Mouse (Mus musculus): ENCODE results near the gene Gpr135. TPM values are rescaled to one million over a fixed set of nuclear protein-coding genes. Genes with fewer than 3 reads are reported as not detected.
A peak's percentile ranks its signal among the peaks of the same experiment; 100 is the strongest.

Gpr135 gene
- under 1 TPM; 0.59 to 0.67 TPM for total RNA-seq (2021)

DNA sequence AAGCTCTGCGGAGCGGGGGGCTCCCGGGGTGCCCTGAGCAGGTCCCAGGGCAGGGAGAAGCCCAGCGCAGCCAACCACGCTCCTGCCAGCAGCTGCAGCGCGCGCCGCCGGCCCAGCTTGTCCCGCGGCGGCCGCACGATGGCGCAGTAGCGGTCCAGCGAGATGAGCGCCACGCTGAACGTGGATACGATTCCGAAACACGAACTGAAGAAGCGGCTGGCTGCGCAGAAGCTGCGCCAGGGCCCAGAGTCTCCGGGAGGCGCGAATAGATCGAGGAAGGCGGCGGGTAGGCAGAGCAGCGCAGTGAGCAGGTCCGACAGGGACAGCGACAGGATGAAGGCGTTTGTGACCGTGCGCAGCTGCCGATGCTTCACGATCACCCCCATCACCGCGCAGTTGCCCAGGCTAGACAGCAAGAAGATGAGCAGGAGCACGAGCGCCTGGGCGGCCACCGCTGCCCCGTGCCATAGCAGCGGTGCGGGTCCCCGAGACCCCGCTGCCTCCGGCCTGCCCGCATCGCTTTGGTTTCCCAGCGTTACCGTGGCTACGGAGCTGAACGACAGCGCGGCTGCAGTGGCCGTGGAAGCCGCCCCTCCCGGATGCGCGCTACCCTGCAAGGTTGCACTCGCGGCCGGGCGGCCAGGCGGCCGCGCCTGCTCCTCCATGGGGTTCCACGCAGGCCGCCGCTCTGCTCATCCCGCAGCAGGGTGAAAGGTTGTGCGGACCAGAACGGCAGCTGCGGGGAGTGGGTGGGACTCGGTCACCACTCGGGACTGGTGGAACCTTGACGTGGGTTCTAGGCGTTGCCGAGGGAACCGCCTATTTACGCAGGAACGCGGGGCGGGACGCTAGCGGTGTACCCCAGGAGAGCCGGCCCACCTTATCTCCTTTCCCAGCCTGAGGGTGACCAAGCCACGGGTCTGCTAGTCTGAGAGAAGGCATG is at the start of gene Gpr135:
Gpr135 (minus strand) TSS at position 799 of the 943 bp plus-strand sequence.
- peak; percentile 87 for DNase-seq

GRCm38 (mm10) chr12:72115686-72116345 is 44.9 kb upstream of the Gpr135 start:
- no peak for DNase-seq

- no peak for DNase-seq
Observed at GRCm38 (mm10) chr12:72115126-72115525, 44.2 kb upstream of the Gpr135 start.

- peak; percentile 79 for DNase-seq
Observed at GRCm38 (mm10) chr12:72104525-72105281, 33.8 kb upstream of the Gpr135 start.

DNA sequence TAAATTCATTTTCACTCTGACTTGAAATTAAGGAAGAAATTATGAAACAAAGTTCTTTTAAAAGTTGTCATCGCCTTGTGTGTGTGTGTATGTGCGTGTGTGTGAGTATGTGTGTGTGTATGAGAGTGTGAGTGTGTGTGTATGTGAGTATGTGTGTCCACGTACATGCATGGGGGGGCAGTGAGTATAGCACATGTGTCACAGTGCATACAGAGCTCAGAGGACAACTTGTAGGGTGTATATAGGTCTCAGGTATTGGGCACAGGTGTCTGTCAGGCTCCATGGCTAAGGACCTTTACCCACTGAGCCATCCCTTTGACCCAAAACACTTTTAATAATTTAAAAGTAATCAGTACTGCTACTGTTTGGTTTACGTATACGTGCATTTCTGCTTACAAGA is 33.1 kb upstream of the Gpr135 start:
- DNase-seq = no peak

DNA sequence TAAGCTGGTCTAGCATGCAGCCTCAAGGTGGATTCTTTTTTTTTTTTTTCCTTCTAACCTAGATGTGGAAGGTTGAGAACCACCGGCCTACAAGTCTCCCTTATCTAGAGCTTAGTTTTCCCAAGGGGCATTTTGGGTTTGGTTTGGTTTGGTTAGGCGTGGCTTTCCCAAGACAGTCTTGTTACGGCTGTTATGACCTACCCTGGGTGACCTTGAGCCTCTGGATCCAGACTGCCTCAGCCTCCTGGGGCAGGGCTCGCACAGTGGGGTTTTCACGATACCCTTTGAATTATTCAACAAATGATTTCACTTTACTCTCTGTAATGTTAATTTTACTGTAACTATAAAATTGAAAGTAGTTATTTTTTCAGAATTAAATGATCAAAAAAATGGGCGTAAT is 31.9 kb upstream of the Gpr135 start:
- DNase-seq = no peak

DNA sequence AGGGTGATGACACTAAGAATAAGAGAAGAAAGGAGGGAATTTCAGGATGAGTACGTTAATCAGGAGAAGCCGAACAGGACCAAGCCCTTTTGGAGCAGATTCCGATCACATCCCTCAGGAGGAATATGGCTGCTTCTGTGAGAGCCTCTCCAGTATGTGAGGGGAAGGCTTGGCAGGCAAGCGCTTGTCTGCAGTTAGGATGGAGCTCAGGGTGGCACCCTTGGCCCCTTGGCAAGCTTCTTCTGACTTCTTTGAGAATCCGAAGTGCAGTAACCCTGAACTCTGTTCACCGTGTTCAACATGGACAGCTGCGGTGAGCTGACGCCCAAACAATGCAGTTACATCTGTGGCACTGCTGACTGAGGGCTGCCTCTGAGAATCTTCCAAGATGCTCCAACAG is 26.0 kb upstream of the Gpr135 start:
- DNase-seq = no peak

DNA sequence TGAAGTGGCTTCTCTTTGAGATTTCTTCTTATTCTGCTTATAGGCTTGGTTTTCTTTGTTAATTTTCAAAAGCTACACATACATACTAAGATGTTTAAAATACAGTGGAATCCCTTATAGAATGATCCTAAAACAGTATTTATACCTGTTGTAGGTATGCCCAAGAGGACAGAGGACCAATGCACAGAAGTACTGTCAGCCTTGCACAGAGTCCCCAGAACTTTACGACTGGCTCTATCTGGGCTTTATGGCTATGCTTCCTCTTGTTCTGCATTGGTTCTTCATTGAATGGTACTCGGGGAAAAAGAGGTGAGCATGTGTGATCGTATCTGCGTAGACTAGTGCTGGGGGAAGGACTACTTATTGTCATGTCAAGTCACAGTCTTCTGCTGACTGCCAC is 18.9 kb upstream of the Gpr135 start:
- DNase-seq = no peak

DNA sequence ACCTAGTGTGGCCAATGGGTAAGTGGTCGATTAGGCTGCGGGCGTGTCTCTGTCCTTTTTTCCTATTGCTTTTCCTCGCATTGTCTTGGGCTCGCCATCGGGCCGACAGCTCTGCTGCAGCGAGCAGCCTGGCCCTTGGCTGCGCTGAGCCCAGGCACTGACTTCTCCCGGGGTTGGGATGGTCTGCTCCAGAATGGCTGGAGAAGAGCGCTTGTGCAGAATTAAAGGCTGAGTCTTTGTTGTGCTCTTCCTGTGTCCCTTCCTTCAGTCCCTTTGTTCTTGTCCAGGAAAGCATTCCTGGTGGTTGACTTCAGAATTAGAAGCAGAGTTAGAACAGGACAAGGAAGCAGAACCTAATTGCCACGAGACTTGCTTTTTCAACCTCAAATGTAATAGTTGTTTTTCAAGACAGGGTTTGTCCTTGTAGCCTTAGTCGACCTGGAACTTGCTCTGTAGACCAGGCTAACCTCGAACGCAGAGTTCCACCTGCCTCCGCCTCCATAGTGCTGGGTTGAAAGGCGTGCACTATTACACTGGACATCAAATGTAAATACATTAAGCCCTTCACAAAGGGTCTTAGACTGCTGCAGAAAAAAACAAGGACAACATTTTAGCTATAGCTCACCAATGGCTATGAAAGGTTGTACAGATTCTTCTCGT is 15.4 kb upstream of the Gpr135 start:
- DNase-seq = no peak

DNA sequence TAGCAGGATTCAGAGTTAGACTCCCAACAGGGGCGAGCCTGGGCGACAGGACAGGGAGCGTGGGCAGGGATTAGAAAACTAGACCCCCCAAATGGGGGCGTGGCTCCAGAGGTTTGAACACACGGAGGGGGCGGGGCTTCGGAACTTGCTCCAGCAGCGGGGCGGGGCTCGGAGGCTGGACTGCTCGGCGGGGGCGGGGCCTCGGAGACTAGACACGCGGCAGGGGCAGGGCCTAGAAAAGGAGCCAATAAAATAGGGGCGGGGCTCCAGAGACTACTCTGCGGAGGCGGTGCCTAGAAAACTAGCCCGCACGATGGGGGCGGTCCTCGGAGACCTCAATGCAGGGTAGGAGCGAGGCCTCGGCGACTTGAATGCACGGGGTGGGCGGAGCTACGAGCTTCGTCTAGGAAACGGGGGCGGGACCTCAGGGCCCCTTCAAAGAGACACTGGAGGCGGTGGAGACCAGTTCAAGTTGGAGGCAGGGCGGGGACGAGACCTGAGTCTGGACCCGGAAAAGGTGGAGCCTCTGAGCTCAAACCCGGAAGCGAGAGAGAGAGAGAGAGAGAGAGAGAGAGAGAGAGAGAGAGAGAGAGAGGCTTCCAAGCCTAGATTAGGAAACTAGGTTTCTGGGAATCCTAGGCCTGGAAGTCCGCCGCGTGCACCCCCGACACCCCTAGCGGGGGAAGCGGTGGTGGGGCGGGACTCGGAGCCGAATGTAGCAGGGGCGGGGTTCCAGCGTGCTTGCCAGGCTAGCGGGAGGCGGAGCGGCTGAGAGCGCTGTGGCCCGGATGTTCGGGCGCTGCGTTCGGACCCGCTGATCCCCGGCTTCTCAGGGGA is 14.6 kb upstream of the Gpr135 start, which contains the start of the genes L3hypdh and Jkamp:
L3hypdh (minus strand) TSS at position 111 of the 837 bp plus-strand sequence.
Jkamp (plus strand) TSS at position 261 of the 837 bp plus-strand sequence.
- peak; percentile 100 for DNase-seq

DNA sequence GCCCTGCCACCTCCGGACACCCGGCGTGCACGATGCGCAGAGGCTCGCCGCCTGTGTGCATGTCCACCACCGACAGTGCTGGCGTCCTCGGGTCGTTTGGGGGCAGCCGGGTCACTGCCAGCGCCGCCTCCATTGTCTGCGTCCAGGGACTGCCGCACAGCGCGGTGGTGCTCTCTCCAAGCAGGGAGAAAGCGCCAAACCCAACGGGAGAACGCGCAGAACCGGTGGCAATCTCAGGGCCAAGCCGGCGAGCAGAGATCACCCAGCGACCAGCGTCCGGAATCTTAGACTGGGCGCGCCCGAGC is 14.1 kb upstream of the Gpr135 start:
- no peak for DNase-seq

DNA sequence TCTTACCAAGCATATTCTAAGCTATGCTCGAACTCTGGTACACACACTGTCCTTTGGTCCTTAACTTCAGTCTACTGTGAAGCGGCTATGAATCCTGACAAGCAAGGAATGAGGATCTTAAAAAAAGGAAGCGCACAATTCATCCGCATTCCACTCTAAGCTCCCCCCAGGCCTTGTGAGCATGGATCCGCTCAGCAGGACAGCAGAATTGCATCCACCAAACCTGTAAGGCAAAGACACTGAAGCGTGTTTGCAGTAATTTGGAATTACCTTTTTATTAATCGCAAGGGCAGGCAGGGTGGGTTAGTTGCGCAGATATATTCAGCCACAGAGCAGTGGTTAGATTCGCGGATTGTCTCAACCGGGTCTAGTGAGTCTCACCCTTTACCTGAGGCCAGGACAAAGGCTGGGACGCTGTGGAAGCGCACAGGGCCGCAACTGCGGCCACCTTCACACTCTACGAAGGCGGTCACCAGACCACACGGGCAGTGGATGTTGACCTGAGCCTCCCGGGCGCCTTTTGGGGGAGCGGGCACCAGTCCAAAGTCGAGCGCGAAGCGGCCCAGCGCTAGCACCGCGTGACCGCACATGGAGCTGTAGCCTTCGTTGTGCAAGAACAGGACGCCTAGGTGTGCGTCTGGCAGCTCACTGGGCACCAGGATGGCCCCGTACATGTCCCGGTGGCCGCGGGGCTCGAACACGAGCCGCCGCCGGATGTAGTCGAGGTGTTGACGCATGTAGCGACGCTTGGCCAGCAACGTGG is 13.5 kb upstream of the Gpr135 start:
- DNase-seq = peak; percentile 77

GRCm38 (mm10) chr12:72083265-72083664 is 12.3 kb upstream of the Gpr135 start:
- DNase-seq = no peak

- DNase-seq = peak; percentile 33
Observed at GRCm38 (mm10) chr12:72082370-72082769, 11.4 kb upstream of the Gpr135 start.

DNA sequence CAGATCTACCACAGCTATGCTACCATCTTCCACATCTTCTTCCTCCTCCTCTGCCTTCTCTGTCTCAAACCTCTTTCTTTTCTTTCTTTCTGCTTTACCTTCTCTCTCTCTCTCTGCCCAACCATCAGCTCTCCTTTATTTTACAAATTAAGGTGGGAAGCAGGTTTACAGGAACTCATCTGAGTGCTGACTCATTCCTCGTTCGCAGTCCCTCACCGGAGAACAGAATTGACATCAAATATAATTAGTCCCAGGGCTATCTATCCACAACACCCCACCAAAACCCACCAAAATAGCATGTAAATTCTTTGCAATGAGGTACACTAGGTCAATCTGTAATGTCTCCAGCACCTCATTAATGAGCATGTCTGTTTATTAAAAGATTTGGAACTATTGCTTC is 11.0 kb upstream of the Gpr135 start:
- no peak for DNase-seq

- no peak for DNase-seq
Observed at GRCm38 (mm10) chr12:72078248-72078647, 7.3 kb upstream of the Gpr135 start.

DNA sequence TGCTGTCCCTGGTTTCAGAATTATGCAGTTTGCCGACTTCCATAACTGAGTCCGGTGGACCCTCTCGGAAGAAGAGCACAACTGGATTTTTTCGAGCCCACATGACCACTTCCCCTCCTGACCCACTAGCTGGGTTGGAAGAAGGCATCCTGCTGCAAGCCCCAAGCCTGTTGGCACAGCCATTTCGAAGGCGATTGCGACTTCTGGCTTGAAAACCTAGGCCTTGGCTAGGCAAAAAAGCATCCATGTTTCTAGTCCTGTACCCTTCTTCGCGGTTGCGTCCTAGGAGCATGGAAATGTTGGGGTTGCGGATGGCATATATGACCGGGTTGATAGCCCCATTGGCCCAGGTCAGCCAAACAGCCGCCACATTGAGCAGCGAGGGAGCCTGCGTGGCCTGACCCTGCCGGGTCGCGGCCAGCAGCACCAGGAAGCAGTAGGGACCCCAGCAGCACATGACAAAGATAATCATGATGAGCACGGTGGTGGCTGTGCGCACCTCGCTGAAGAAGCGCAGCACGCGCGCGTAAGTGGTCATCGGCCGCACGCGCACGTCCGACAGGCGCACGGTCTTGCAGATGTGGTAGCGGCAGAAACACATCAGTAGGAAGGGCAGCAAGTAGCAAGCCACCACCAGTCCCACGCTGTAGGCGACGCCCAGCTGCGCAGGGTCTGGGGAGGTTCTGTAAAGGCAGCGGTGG is 1.1 kb downstream of the Gpr135 start:
- no peak for DNase-seq

DNA sequence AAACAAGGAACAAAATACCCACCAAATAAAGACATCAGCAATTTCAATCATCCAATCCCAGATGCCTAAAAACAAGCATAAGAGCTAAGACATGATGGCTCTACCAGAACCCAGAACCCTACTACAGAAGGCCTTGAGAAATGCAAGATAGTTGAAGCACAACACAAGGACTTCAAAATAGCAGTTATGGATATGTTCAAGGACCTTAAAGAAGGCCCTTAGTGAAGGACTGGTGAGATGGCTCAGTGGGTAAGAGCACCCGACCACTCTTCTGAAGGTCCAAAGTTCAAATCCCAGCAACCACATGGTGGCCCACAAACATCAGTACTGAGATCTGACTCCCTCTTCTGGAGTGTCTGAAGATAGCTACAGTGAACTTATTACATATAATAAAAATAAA is 13.1 kb downstream of the Gpr135 start:
- no peak for DNase-seq

- no peak for DNase-seq
Observed at GRCm38 (mm10) chr12:72053851-72054250, 17.1 kb downstream of the Gpr135 start.

DNA sequence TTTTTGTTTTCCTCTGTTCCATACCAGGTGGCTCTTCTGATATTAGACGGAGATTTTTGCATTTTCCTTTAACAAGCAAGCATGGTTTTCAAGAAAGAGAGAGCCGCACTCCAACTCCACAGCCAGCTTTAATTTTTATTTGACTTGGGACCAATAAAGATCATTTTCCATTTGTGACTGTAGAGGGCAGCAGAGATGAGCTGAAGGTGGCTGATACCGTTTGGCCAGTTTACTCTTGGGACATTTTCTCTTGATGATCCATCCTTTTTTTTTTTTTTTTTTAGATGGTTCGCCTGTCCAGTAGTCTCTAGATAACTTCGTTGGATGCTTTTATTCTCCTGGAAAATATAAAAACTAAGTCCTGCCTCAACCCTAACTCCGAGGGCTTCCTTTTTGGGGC is 17.6 kb downstream of the Gpr135 start:
- peak; percentile 22 for DNase-seq

Measured in heart, postnatal 4 days (tissue).